Comparison of ENCODE assay signal across 21 mouse cellular contexts in the genomic region with DNA sequence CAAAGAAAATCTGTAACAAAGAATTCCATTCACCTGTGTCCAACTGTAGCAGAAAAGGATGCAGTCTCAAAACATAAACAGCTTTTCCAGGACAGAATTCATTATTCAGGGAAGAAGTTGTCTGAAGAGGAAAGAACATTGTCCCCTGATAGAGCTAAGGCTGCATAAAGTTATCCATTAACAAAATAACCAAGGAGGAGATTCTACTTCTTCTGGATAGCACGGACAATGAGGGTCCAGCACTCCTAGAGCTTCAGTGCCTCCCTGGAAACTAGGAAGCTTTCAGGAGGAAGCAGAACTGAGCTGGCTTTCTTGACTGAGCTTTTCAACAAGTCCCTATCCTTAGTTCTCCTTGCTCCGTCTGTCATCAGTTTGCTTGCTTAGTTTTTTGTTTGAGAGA.
"Had no signal": no experiment of that assay in that cellular context is flagged by ENCODE, and none has a peak within 500 bp of the region (broad histone marks: within the 10 kb centered on the region; RNA-seq: fewer than 3 reads in every experiment).

No protein-coding gene starts in this region.

- H3K27me3 ChIP-seq: lung, embryonic 15.5 days; midbrain, embryonic 12.5 days; neural tube, embryonic 13.5 days; neural tube, embryonic 15.5 days had no signal

- H3K36me3 ChIP-seq: lung, embryonic 15.5 days; midbrain, embryonic 10.5 days; midbrain, embryonic 12.5 days; neural tube, embryonic 13.5 days; neural tube, embryonic 15.5 days had no signal

- H3K4me2 ChIP-seq: lung, embryonic 15.5 days; midbrain, embryonic 12.5 days; neural tube, embryonic 13.5 days; neural tube, embryonic 15.5 days had no signal

- ATAC-seq: lung, postnatal 0 days; midbrain, embryonic 16.5 days had no signal

- H3K9ac ChIP-seq: lung, embryonic 15.5 days; midbrain, embryonic 12.5 days; neural tube, embryonic 13.5 days; neural tube, embryonic 15.5 days had no signal

- H3K4me3 ChIP-seq: lung, embryonic 15.5 days; midbrain, embryonic 10.5 days; midbrain, embryonic 12.5 days; myocyte; neural tube, embryonic 13.5 days; neural tube, embryonic 15.5 days had no signal

- H3K27ac ChIP-seq: lung, embryonic 15.5 days; macrophage; midbrain, embryonic 10.5 days; midbrain, embryonic 12.5 days; neural tube, embryonic 13.5 days; neural tube, embryonic 15.5 days had no signal

- H3K4me1 ChIP-seq: lung, embryonic 15.5 days; midbrain, embryonic 10.5 days; midbrain, embryonic 12.5 days; neural tube, embryonic 13.5 days; neural tube, embryonic 15.5 days had no signal

- DNase-seq: lung, adult 2 months; lung, postnatal 14 days; lung, postnatal 36 days; midbrain, embryonic 14.5 days; retina, postnatal 1 day; right cerebral cortex, adult 18-20 months; right cerebral cortex, postnatal 25 days; right cerebral cortex, postnatal 4 days; spleen, adult 18-20 months; thymus, adult 18-20 months; thymus, postnatal 14 days; thymus, postnatal 36 days had no signal

- H3K9me3 ChIP-seq: lung, embryonic 15.5 days; midbrain, embryonic 10.5 days; midbrain, embryonic 12.5 days; neural tube, embryonic 13.5 days; neural tube, embryonic 15.5 days had no signal
